Mouse (Mus musculus): ENCODE results near the gene H2afy2. TPM values are rescaled to one million over a fixed set of nuclear protein-coding genes. Genes with fewer than 3 reads are reported as not detected.

H2afy2 gene
- total and polyA plus RNA-seq, 2 experiments from 2014 or later: 90.4 to 162 TPM

GRCm38 (mm10) chr10:61820050-61820449 lies 36.1 kb upstream of the H2afy2 start:
- Histone ChIP-seq H3K27me3 (ENCODE audit: insufficient read depth, low read length) (no peaks in the 10 kb centered on the region), H3K27ac (no peak overlapping the region), H3K9ac (replicated peaks; ENCODE audit: low read length) (no peak overlapping the region), H3K4me1 (ENCODE audit: insufficient read depth, low read length) (no peaks in the 10 kb centered on the region), H3K4me2 (ENCODE audit: low read depth, low read length) (no peak overlapping the region), H3K4me3 (ENCODE audit: low read length) (no peak overlapping the region), H3K36me3 (ENCODE audit: insufficient read depth, low read length) (no peaks in the 10 kb centered on the region), H3K9me3 (ENCODE audit: low read length) (no peaks in the 10 kb centered on the region)
- DNase-seq (ENCODE audit: low spot score) (no peak), ATAC-seq (no peak)
- 61% methylated on average over 9 of the region's 9 CpGs for WGBS
- TF ChIP-seq CTCF (IDR thresholded peaks at IDR 0.05; ENCODE audit: low read depth): peak; percentile 38; the same call in 1 of the 2 replicates

- Histone ChIP-seq H3K9me3 (ENCODE audit: low read length) (no peaks in the 10 kb centered on the region), H3K9ac (replicated peaks; ENCODE audit: low read length) (no peak overlapping the region), H3K36me3 (ENCODE audit: insufficient read depth, low read length) (no peaks in the 10 kb centered on the region), H3K27me3 (ENCODE audit: insufficient read depth, low read length) (no peaks in the 10 kb centered on the region), H3K4me1 (ENCODE audit: insufficient read depth, low read length) (no peaks in the 10 kb centered on the region), H3K4me2 (ENCODE audit: low read depth, low read length) (no peak overlapping the region), H3K27ac (no peak overlapping the region), H3K4me3 (ENCODE audit: low read length) (no peak overlapping the region)
- no peak for DNase-seq (ENCODE audit: low spot score)
- 71% methylated on average over 5 of the region's 5 CpGs for WGBS
- no peak for TF ChIP-seq CTCF (IDR thresholded peaks at IDR 0.05; ENCODE audit: low read depth)
- no peak for ATAC-seq
These were observed 28.0 kb upstream of the H2afy2 start for GRCm38 (mm10) chr10:61811987-61812386.

- no peak for TF ChIP-seq CTCF (IDR thresholded peaks at IDR 0.05; ENCODE audit: low read depth)
- Histone ChIP-seq H3K4me3 (ENCODE audit: low read length) (no peak overlapping the region), H3K4me2 (ENCODE audit: low read depth, low read length) (no peak overlapping the region), H3K27ac (no peak overlapping the region), H3K9ac (replicated peaks; ENCODE audit: low read length) (no peak overlapping the region), H3K9me3 (ENCODE audit: low read length) (no peaks in the 10 kb centered on the region), H3K4me1 (ENCODE audit: insufficient read depth, low read length) (no peaks in the 10 kb centered on the region), H3K27me3 (ENCODE audit: insufficient read depth, low read length) (no peaks in the 10 kb centered on the region), H3K36me3 (ENCODE audit: insufficient read depth, low read length) (no peaks in the 10 kb centered on the region)
- no peak for DNase-seq (ENCODE audit: low spot score)
- no peak for ATAC-seq
- WGBS: 76% methylated on average over 15 of the region's 15 CpGs
These were observed 14.2 kb upstream of the H2afy2 start for GRCm38 (mm10) chr10:61798133-61798576.

- H3K9ac ChIP-seq (replicated peaks; ENCODE audit: low read length): no peak overlapping the region
- H3K27me3 ChIP-seq (ENCODE audit: insufficient read depth, low read length): no peaks in the 10 kb centered on the region
- no peak overlapping the region for H3K4me3 ChIP-seq (ENCODE audit: low read length)
- H3K36me3 ChIP-seq (ENCODE audit: insufficient read depth, low read length): no peaks in the 10 kb centered on the region
- DNase-seq (ENCODE audit: low spot score): no peak
- WGBS: 46% methylated on average over 8 of the region's 8 CpGs
- TF ChIP-seq CTCF (IDR thresholded peaks at IDR 0.05; ENCODE audit: low read depth): no peak
- H3K27ac ChIP-seq: no peak overlapping the region
- H3K9me3 ChIP-seq (ENCODE audit: low read length): no peaks in the 10 kb centered on the region
- ATAC-seq: no peak
- H3K4me2 ChIP-seq (ENCODE audit: low read depth, low read length): no peak overlapping the region
- no peaks in the 10 kb centered on the region for H3K4me1 ChIP-seq (ENCODE audit: insufficient read depth, low read length)
These were observed 11.5 kb upstream of the H2afy2 start for GRCm38 (mm10) chr10:61795458-61795857.

GRCm38 (mm10) chr10:61794971-61795370 lies 11.0 kb upstream of the H2afy2 start:
- TF ChIP-seq CTCF (IDR thresholded peaks at IDR 0.05; ENCODE audit: low read depth): no peak
- H3K4me3 ChIP-seq (ENCODE audit: low read length): no peak overlapping the region
- no peak for DNase-seq (ENCODE audit: low spot score)
- H3K9me3 ChIP-seq (ENCODE audit: low read length): no peaks in the 10 kb centered on the region
- no peaks in the 10 kb centered on the region for H3K4me1 ChIP-seq (ENCODE audit: insufficient read depth, low read length)
- H3K9ac ChIP-seq (replicated peaks; ENCODE audit: low read length): no peak overlapping the region
- no peaks in the 10 kb centered on the region for H3K36me3 ChIP-seq (ENCODE audit: insufficient read depth, low read length)
- no peak for ATAC-seq
- WGBS: 65% methylated on average over 10 of the region's 10 CpGs
- H3K27me3 ChIP-seq (ENCODE audit: insufficient read depth, low read length): no peaks in the 10 kb centered on the region
- H3K4me2 ChIP-seq (ENCODE audit: low read depth, low read length): no peak overlapping the region
- no peak overlapping the region for H3K27ac ChIP-seq

- WGBS: 50% methylated on average over 8 of the region's 8 CpGs
- TF ChIP-seq CTCF (IDR thresholded peaks at IDR 0.05; ENCODE audit: low read depth): no peak
- Histone ChIP-seq H3K27ac (no peak overlapping the region), H3K4me2 (ENCODE audit: low read depth, low read length) (no peak overlapping the region), H3K9me3 (ENCODE audit: low read length) (no peaks in the 10 kb centered on the region), H3K4me1 (ENCODE audit: insufficient read depth, low read length) (no peaks in the 10 kb centered on the region), H3K36me3 (ENCODE audit: insufficient read depth, low read length) (no peaks in the 10 kb centered on the region), H3K9ac (replicated peaks; ENCODE audit: low read length) (no peak overlapping the region), H3K27me3 (ENCODE audit: insufficient read depth, low read length) (no peaks in the 10 kb centered on the region), H3K4me3 (ENCODE audit: low read length) (no peak overlapping the region)
- DNase-seq (ENCODE audit: low spot score): no peak
- ATAC-seq: no peak
These were observed 9.1 kb upstream of the H2afy2 start for GRCm38 (mm10) chr10:61793015-61793414.

GRCm38 (mm10) chr10:61788499-61788898 lies 4.6 kb upstream of the H2afy2 start:
- Histone ChIP-seq H3K27me3 (ENCODE audit: insufficient read depth, low read length) (no peaks in the 10 kb centered on the region), H3K4me1 (ENCODE audit: insufficient read depth, low read length) (peaks cover 8% of the 10 kb centered on the region), H3K4me2 (ENCODE audit: low read depth, low read length) (no peak overlapping the region), H3K4me3 (ENCODE audit: low read length) (no peak overlapping the region), H3K36me3 (ENCODE audit: insufficient read depth, low read length) (no peaks in the 10 kb centered on the region), H3K27ac (no peak overlapping the region), H3K9me3 (ENCODE audit: low read length) (no peaks in the 10 kb centered on the region), H3K9ac (replicated peaks; ENCODE audit: low read length) (no peak overlapping the region)
- 97% methylated on average over 5 of the region's 5 CpGs for WGBS
- no peak for TF ChIP-seq CTCF (IDR thresholded peaks at IDR 0.05; ENCODE audit: low read depth)
- no peak for DNase-seq (ENCODE audit: low spot score)
- ATAC-seq: no peak
